Mouse (Mus musculus) hindbrain, embryonic 12.5 days (tissue): ENCODE results near the gene Rsph14. TPM values are rescaled to one million over a fixed set of nuclear protein-coding genes. Genes with fewer than 3 reads are reported as not detected.

Source experiments
- ATAC-seq: fragments of 200-750 bp; cut with Nextera tagmentation; 2 replicates; pipeline ENCODE4 v1.8.0; 2017; ENCODE audit warnings: moderate TSS enrichment; ENCODE audit not compliant: low FRiP score
- H3K27ac ChIP-seq: fragments of 300-500 bp; sonication (generic); 2 replicates; pipeline ENCODE4 v1.5.1; 2016; ENCODE audit warnings: mild to moderate bottlenecking
- H3K27me3 ChIP-seq: fragments of 300-500 bp; sonication (generic); 2 replicates; pipeline ENCODE4 v1.6.1; 2016; ENCODE audit warnings: mild to moderate bottlenecking
- H3K36me3 ChIP-seq: fragments of 300-500 bp; sonication (generic); 2 replicates; pipeline ENCODE4 v1.6.1; 2016; ENCODE audit warnings: mild to moderate bottlenecking
- H3K4me1 ChIP-seq: fragments of 300-500 bp; sonication (generic); 2 replicates; pipeline ENCODE4 v1.6.1; 2016
- H3K4me2 ChIP-seq: fragments of 300-500 bp; sonication (generic); replicated peaks from 2 replicates; pipeline ENCODE4 v1.6.1; 2016; ENCODE audit warnings: mild to moderate bottlenecking
- H3K4me3 ChIP-seq: fragments of 300-500 bp; sonication (generic); 2 replicates; pipeline ENCODE4 v1.5.1; 2016; ENCODE audit warnings: mild to moderate bottlenecking
- H3K9ac ChIP-seq: fragments of 300-500 bp; sonication (generic); 2 replicates; pipeline ENCODE4 v1.6.1; 2016; ENCODE audit warnings: mild to moderate bottlenecking, moderate library complexity
- H3K9me3 ChIP-seq: fragments of 300-500 bp; sonication (generic); replicated peaks from 2 replicates; pipeline ENCODE4 v1.6.1; 2016; ENCODE audit warnings: mild to moderate bottlenecking
- WGBS: fragments of 180-500 bp; shearing (Covaris S2); methylation state at CpG from one replicate; pipeline ENCODE4 v1.1.7; 2016; 5-methylcytosine and 5-hydroxymethylcytosine counted together
- polyA plus RNA-seq: library from polyadenylated mRNA; unstranded; fragments of >200 nt; fragmentation: Nextera tagmentation; extraction: Ambion mirVana; gene quantifications from 2 replicates; pipeline ENCODE4 v1.2.1, GENCODE M21; 2016

Gene Rsph14
- polyA plus RNA-seq, 1 experiment from 2014 or later: 0.67 TPM

- 2% methylated on average over 71 of the region's 71 CpGs for WGBS
- peak overlapping the region; percentile 93 for H3K9ac ChIP-seq
- no peak for ATAC-seq
- H3K4me1 ChIP-seq: peaks cover 74% of the 10 kb centered on the region
- peak overlapping the region; percentile 92 for H3K27ac ChIP-seq
- H3K36me3 ChIP-seq: 0 out of 2 replicates have a peak, but pooled peaks cover 5% of the 10 kb centered on the region
- peak overlapping the region; percentile 92 for H3K4me2 ChIP-seq
- H3K4me3 ChIP-seq: peak overlapping the region; percentile 89
- no peaks in the 10 kb centered on the region for H3K9me3 ChIP-seq
- no peaks in the 10 kb centered on the region for H3K27me3 ChIP-seq
Observed at GRCm38 (mm10) chr10:75061341-75062188, 29.2 kb upstream of the Rsph14 start.

GRCm38 (mm10) chr10:75060843-75061235, 28.5 kb upstream of the Rsph14 start:
- peaks cover 78% of the 10 kb centered on the region for H3K4me1 ChIP-seq
- peak overlapping the region; percentile 93 for H3K9ac ChIP-seq
- peak overlapping the region; percentile 89 for H3K4me3 ChIP-seq
- H3K4me2 ChIP-seq: peak overlapping the region; percentile 92
- peak overlapping the region; percentile 92 for H3K27ac ChIP-seq
- 0 out of 2 replicates have a peak, but pooled peaks cover 5% of the 10 kb centered on the region for H3K36me3 ChIP-seq
- H3K27me3 ChIP-seq: no peaks in the 10 kb centered on the region
- no peaks in the 10 kb centered on the region for H3K9me3 ChIP-seq
- peak; percentile 53 for ATAC-seq
- under 1% methylated on average over 29 of the region's 48 CpGs for WGBS

- Histone ChIP-seq H3K4me1 (peaks cover 77% of the 10 kb centered on the region), H3K9me3 (no peaks in the 10 kb centered on the region), H3K27me3 (no peaks in the 10 kb centered on the region), H3K9ac (peak within 1 kb of the TSS; percentile 93), H3K4me3 (peak within 1 kb of the TSS; percentile 89), H3K27ac (peak within 1 kb of the TSS; percentile 92), H3K4me2 (peak within 1 kb of the TSS; percentile 92), H3K36me3 (0 out of 2 replicates have a peak, but pooled peaks cover under 1% of the 10 kb centered on the region)
- under 1% methylated on average over 49 of the region's 73 CpGs for WGBS
- ATAC-seq: peak; percentile 84
Observed at GRCm38 (mm10) chr10:75060217-75060842, 27.9 kb upstream of the Rsph14 start, which contains the start of gene Bcr. Bcr (plus strand) TSS chr10:75060592.

GRCm38 (mm10) chr10:75059396-75059795, 27.0 kb upstream of the Rsph14 start:
- no peaks in the 10 kb centered on the region for H3K36me3 ChIP-seq
- no peak overlapping the region for H3K27ac ChIP-seq
- no peak overlapping the region; the same call in 1 of the 2 replicates for H3K9ac ChIP-seq
- H3K4me1 ChIP-seq: peaks cover 68% of the 10 kb centered on the region
- no peaks in the 10 kb centered on the region; the same call in 1 of the 2 replicates for H3K27me3 ChIP-seq
- peak overlapping the region; percentile 92 for H3K4me2 ChIP-seq
- 2% methylated on average over 11 of the region's 11 CpGs for WGBS
- no peaks in the 10 kb centered on the region for H3K9me3 ChIP-seq
- H3K4me3 ChIP-seq: 0 out of 2 replicates have a peak overlapping the region, but pooled peaks have one; percentile 89
- no peak for ATAC-seq

GRCm38 (mm10) chr10:75058761-75059395, 26.5 kb upstream of the Rsph14 start:
- Histone ChIP-seq H3K9ac (no peak overlapping the region), H3K4me2 (peak overlapping the region; percentile 92), H3K4me1 (peaks cover 63% of the 10 kb centered on the region), H3K27ac (no peak overlapping the region), H3K9me3 (no peaks in the 10 kb centered on the region), H3K4me3 (no peak overlapping the region), H3K27me3 (no peaks in the 10 kb centered on the region; the same call in 1 of the 2 replicates), H3K36me3 (no peaks in the 10 kb centered on the region)
- WGBS: 29% methylated on average over 9 of the region's 9 CpGs
- ATAC-seq: no peak

GRCm38 (mm10) chr10:75058336-75058735, 25.9 kb upstream of the Rsph14 start:
- peaks cover 57% of the 10 kb centered on the region for H3K4me1 ChIP-seq
- no peak for ATAC-seq
- H3K4me2 ChIP-seq: no peak overlapping the region
- 83% methylated on average over 8 of the region's 8 CpGs for WGBS
- no peak overlapping the region for H3K27ac ChIP-seq
- H3K4me3 ChIP-seq: no peak overlapping the region
- H3K36me3 ChIP-seq: no peaks in the 10 kb centered on the region
- H3K27me3 ChIP-seq: no peaks in the 10 kb centered on the region; the same call in 1 of the 2 replicates
- no peak overlapping the region for H3K9ac ChIP-seq
- no peaks in the 10 kb centered on the region for H3K9me3 ChIP-seq

- peak overlapping the region; percentile 67 for H3K27ac ChIP-seq
- H3K4me1 ChIP-seq: peaks cover 36% of the 10 kb centered on the region
- H3K9me3 ChIP-seq: no peaks in the 10 kb centered on the region
- ATAC-seq: peak; percentile 26
- H3K9ac ChIP-seq: no peak overlapping the region
- H3K4me3 ChIP-seq: no peak overlapping the region
- no peak overlapping the region; the same call in 1 of the 2 replicates for H3K4me2 ChIP-seq
- H3K27me3 ChIP-seq: no peaks in the 10 kb centered on the region; the same call in 1 of the 2 replicates
- WGBS: 8% methylated on average over 4 of the region's 4 CpGs
- no peaks in the 10 kb centered on the region for H3K36me3 ChIP-seq
Observed at GRCm38 (mm10) chr10:75056255-75056654, 23.9 kb upstream of the Rsph14 start.

- Histone ChIP-seq H3K27me3 (no peaks in the 10 kb centered on the region; the same call in 1 of the 2 replicates), H3K4me1 (peaks cover 36% of the 10 kb centered on the region), H3K27ac (peak overlapping the region; percentile 67), H3K9ac (no peak overlapping the region), H3K36me3 (no peaks in the 10 kb centered on the region), H3K9me3 (no peaks in the 10 kb centered on the region), H3K4me3 (no peak overlapping the region), H3K4me2 (no peak overlapping the region)
- WGBS: 66% methylated on average over 5 of the region's 5 CpGs
- ATAC-seq: 0 out of 2 replicates have a peak, but pooled peaks have one; percentile 9
Observed at GRCm38 (mm10) chr10:75055672-75056071, 23.3 kb upstream of the Rsph14 start.

GRCm38 (mm10) chr10:75054125-75054524, 21.7 kb upstream of the Rsph14 start:
- Histone ChIP-seq H3K4me2 (no peak overlapping the region), H3K27ac (no peak overlapping the region; the same call in 1 of the 2 replicates), H3K9ac (no peak overlapping the region), H3K36me3 (no peaks in the 10 kb centered on the region), H3K9me3 (no peaks in the 10 kb centered on the region), H3K4me3 (no peak overlapping the region), H3K27me3 (no peaks in the 10 kb centered on the region; the same call in 1 of the 2 replicates), H3K4me1 (peaks cover 28% of the 10 kb centered on the region)
- ATAC-seq: no peak
- 83% methylated on average over 6 of the region's 6 CpGs for WGBS

GRCm38 (mm10) chr10:75053655-75054054, 21.3 kb upstream of the Rsph14 start:
- no peaks in the 10 kb centered on the region for H3K36me3 ChIP-seq

GRCm38 (mm10) chr10:75052902-75053301, 20.5 kb upstream of the Rsph14 start:
- Histone ChIP-seq H3K4me2 (no peak overlapping the region), H3K36me3 (no peaks in the 10 kb centered on the region), H3K27me3 (no peaks in the 10 kb centered on the region; the same call in 1 of the 2 replicates), H3K4me1 (peaks cover 20% of the 10 kb centered on the region), H3K9me3 (no peaks in the 10 kb centered on the region), H3K4me3 (no peak overlapping the region), H3K9ac (no peak overlapping the region), H3K27ac (no peak overlapping the region)
- no peak for ATAC-seq
- WGBS: 80% methylated on average over 8 of the region's 8 CpGs

More at GRCm38 (mm10) chr10:75053655-75054054, 21.3 kb upstream of the Rsph14 start:
- H3K27me3 ChIP-seq: no peaks in the 10 kb centered on the region; the same call in 1 of the 2 replicates
- ATAC-seq: no peak
- H3K9me3 ChIP-seq: no peaks in the 10 kb centered on the region
- H3K4me1 ChIP-seq: peaks cover 23% of the 10 kb centered on the region
- H3K4me3 ChIP-seq: no peak overlapping the region
- H3K27ac ChIP-seq: no peak overlapping the region
- H3K9ac ChIP-seq: no peak overlapping the region
- no peak overlapping the region for H3K4me2 ChIP-seq
- WGBS: 88% methylated on average over 4 of the region's 4 CpGs
